Mouse (Mus musculus): ENCODE results near the gene Hoxc5.

GRCm38 (mm10) chr15:103015009-103015399 is 47.8 kb downstream of the Hoxc5 start:
- TF ChIP-seq CTCF (IDR thresholded peaks at IDR 0.05; ENCODE audit: borderline replicate concordance, insufficient read depth, low read length) (no peak), POLR2A (IDR thresholded peaks at IDR 0.05; ENCODE audit: low read depth, low read length) (no peak)
